Mouse (Mus musculus) cerebellum, adult 11 months (tissue): Measurements from ENCODE around the gene Cables2.
A peak's percentile ranks its signal among the peaks of the same experiment; 100 is the strongest.

Experiments
- DNase-seq: peaks from one replicate; pipeline ENCODE4 v3.0.0; 2022

Gene Cables2

DNA sequence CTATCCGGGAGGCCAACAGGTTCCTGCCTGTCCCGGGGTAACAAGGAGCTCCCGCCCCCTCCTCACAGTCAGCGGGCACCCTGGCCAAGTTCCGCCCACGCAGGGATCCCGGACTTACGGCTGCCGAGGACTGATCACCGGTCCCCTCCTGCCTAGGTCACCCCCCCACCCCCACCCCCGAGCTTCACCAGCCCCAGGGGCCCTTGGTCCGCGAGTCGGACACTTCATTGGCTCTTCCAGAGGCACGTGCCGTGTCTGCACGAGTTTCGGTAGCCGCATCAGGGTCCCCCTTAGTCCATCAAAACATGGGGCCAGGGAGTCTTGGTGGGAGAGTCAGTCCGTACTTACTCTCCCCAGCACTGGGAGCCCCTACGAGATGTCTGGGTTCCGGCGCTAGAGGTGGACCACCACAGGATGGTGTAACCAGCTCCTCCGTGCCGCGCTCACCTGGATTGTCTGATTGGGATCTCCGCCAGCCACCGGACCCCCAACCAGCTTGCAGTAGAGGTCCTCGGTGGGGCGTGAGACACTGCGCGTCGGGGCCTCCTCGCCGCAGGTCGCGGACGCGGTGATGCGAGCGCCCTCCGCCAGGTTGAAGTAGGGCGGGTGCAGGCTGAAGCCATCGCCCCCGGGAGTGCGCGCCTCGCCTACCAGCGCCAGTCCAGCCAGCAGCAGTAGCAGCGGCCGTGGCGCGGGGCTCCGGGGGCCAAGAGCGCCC lies 48.1 kb downstream of the Cables2 start:
- no peak for DNase-seq

DNA sequence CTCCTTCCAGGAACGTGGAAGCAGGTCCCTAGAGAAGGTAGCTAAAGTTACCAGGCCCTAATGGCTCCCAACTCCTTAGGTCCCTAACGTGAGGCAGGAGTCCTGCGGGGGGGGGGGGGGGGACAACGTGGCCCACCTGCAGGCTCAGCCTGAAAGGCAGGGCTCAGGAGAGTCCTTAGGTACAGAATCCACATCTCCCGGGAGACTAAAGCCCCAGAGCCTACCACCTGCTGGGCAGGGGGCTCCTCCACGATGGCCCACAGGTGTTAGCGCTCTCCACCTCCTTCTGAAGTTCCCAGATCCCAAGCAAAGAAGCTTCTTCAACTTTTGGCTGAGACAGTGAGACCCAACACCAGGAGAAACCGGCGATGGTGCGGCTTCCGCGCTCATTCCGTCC lies 48.7 kb downstream of the Cables2 start:
- no peak for DNase-seq

DNA sequence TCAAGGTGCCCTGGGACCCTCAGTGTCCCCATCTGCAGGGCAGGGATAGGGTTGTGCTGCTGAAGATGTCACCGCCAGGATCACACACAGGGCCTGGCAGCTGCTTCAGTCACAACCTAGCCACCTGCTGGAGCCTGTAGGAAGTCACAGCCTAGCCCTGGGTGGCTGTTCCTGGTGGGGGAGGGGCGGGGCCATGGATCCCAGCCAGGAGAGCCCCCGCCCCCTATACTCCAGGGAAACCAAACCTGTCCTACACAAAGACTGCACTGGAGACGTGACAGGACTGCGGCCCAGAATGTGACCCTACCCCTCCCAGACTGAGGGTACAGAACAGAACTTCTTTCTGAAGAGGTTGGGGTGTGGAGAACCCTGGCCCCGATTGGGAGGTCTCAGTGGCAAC lies 51.0 kb downstream of the Cables2 start:
- DNase-seq: no peak

DNA sequence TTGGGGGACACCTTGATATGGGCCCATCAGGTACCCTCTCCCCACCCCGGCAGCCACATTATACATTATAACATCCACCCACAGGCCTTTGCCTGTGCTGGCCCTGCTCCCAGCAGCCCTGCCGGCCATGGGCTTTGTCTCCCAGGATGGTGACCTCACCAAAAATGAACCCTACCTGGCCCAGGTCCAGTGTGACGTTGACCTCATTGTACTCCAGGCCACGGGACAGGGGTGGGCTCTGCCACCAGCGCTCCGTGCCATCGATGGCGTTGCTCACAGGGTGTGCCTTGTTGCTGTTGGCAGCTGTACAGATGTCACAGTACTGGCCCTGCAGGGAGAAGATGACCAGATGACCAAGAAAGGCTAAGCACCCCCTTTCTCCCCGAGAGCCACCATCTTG lies 52.2 kb downstream of the Cables2 start:
- no peak for DNase-seq

DNA sequence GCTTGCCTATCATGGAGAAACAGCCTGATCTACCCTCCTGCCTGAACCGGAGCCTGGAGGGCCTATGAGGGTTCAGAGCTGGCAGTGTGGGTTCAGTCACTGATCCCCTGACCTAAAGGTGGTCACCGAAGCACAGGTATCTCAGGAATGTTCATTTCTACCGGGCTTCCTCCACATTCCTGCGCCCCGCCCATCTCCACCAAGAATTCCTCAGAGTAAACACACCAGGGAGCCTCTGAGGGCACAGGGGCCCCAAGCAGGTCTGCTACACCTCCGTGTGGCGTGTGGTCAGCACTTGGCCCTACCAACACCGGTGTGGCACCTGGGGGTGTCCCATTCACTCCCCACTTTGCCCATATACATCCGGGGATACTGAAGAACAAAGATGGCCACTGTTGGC lies 53.1 kb downstream of the Cables2 start:
- no peak for DNase-seq

DNA sequence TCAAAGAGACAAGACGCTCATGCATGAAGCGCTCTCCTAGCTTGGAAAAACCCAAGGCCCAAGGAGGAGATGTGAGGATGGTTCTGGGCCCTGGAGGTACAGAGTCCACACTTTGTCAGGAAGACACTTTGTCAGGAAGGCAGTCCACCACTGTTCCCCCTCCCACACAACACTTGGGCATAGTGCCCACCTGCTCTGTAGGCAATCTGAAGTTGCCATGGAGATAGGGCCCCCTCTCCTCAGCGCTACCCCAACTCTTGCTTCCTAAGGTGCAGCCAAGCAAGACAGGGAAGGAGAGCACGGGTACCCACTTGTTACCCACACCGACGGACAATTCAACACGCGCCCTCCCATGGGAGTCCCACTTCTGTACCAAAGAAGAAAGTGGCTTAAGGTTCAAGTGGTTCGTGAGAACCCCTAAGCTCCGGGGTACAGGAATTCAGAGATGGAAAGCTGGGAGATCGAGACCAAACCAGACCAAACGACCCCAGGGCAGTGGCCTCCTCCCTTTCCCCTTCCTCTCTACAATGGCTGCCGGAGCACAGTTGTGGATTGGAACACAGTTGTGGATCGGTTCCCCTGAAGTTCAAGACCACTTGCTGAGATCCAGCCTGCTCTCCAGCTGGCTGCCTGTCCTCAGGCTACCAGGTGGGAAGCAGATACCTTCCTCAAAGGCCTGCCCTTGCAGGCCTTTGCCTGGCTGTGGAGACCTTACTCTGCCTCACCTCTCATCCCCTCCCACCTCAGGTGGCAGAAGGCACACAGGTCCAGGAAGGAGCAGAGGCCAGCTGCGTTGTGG lies 54.0 kb downstream of the Cables2 start:
- no peak for DNase-seq

DNA sequence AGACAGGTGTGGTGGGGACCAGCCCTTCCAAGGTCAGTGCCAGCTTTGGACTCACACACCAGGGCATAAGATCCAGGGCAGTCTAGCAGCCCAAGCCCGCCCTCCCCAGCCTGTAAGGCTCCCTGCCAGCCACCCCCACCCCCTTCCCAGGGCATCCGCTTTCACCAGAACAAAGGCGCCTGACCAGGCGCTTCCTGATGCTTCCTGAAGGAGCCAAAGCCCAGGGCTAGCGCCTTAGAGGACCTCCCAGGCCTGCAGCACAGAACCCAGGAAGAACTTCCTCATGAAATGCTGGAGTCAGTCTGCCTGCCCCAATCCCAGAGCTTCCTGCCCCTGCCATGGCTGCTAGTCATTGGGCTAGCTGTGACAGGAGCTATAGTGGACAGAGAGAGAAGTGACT lies 54.6 kb downstream of the Cables2 start:
- DNase-seq: no peak

DNA sequence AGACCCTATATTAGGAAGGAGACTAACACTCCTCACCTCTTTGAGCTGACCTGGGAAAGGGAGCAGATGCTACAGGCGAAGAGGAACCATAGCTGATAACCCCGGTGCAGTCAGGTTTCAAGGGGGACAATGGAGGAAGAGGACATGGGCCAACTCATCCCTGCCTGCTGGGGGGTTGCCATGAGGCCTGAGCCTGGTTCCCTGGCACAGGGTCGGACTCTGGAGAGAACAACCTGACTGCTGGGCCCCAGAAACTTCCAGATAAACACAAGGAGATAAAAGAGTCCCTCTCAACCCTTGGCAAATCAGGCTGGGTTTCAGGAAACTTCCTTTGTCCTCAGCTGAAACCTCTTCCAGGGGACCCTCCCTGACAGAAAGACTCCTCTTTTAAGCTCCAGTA lies 55.1 kb downstream of the Cables2 start:
- no peak for DNase-seq

DNA sequence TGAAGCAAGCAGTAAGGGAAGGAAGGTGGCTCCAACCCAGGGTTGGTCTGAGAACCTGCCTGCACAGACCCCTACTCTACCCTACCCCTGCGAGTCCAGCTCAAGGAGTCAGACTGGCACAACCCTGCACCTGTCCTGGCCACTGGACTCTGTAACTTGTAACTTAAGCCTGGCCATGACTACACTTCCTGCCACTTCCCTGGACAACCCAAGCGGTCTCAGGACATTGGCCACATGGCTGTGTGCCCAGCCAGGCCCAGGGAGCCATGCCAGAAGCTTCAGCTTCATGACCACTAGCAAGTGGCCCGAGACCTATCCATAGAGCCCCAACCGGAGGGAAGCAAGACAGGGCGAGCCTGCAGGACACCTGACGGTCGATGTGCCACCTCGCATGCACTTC lies 55.7 kb downstream of the Cables2 start:
- peak; percentile 29 for DNase-seq

DNA sequence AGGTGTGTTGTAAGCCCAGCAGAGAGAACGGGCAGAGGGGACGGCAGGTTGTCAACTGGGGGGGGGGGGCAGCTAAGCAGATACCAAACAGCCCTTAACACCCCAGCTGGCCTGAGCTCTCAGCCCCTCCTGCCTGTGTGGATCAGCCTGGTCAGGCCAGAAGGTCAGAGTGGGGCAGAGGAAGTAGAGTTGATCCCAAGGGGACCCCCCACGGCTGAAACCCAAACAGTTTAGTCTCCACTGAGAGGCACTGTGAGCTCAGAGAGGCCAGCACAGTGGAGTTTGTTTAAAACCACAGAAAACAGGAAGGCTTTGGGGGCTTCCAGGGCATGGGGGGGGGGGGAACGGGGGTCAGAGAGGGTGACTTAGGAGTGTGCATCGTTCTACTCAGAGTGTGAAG lies 56.4 kb downstream of the Cables2 start:
- no peak for DNase-seq

DNA sequence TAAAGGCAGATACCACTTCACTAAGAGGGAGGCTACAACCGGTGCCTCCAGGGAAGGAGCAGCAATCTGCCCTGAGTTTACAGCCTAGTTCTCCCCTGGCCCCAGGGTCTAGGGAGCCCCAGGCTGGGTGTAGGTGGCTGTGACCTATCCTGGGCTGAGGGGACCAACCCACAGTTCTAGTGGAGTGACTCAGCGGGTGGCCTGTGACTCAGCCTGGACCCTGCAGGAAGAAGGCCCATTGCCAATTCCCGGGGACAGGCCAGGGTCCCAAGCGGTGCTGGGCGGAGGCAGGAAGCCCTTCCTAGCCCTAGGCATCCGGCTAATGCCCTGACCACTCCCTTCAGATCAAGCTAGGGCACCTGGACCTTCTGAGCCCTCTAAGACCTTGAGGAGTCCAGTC lies 57.3 kb downstream of the Cables2 start:
- no peak for DNase-seq

DNA sequence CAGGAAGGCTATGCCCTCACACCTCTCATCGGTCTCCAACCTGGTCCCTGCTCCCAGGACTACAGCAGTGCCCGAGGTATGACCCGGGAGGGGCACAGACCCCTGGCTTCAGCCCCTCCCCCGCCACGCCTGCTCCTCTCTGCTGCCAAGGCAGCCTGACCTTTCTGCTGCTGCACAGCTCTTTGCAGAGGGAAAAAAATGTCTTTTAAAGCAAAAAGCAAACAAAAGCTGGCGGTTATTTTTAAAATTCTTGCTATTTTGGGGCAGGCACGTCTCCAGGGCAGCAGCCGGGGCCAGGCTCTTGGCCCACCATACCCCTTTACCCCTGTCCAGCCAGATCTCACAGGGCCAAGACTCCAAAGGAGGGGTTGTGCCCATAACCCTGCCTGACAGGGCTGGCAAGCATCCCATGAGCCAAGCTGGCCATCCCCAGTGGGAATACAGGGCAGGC lies 58.3 kb downstream of the Cables2 start:
- DNase-seq: no peak

DNA sequence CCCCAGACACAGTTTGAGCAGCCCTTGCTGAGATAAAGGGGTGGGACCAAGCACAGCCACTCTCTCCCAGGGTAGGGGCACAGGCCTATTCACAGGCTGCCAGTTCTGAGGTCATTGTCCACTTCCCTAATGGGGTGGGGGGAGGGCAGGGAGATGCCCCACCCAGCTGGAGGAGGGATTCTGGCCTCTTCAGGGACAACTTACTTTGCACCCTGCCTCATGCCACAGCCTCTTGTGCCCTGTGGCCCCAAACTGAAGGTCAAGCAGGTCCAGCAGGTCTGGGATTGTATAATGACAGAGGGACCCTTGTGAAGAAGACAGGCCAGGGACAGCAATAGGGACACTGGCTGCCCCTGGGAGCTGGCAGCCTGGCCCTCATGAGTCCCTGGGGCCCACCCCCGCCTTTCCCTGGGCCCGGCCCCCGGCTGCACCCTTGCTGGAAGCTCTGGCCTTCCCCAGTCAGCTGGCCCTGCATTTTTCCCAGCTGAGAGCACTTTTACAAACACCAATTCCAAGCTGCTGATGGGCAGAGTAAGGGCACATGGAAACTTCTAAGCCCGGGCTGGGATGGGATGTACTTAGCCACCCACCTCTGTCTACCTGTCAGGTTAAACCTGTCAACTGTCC lies 58.8 kb downstream of the Cables2 start:
- no peak for DNase-seq

DNA sequence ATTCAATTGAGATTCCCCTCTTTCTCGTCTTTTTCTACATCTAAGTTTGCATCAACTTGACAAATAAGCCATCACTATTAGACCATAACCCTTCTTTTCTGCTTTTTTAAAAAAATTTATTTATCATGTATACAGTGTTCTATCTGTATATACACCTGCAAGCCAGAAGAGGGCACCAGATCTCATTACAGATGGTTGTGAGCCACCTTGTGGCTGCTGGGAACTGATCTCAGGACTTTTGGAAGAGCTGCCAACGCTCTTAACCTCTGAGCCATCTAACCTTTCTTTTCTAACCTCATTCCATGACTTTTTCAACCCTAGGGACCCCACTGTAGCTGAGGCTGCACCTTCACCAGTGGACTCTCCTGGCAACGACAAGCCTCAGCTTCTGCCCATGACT lies 61.0 kb downstream of the Cables2 start:
- no peak for DNase-seq

DNA sequence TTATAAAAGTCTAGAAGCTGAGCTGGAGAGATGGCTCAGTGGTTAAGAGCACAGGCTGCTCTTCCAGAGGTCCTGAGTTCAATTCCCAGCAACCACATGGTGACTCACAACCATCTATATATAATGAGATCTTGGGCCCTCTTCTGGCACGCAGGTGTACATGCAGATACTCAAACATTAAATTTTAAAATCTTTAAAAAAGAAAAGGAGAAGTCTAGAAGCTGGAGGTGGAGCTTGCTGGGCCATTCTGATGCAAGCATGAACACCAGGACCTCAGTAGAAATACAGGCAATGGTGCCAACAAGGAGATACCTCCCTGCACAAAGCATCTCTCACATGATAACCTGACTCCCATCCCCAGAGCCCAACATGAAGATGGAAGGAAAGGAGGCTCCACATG lies 64.3 kb downstream of the Cables2 start:
- no peak for DNase-seq
